13 mouse cellular contexts compared by ENCODE assay signal in genomic region chr14:124220979-124221378, GRCm38 (mm10).
DNase-seq lines count a peak whose midpoint lies in the region; ATAC-seq and TF ChIP-seq lines count a peak whose summit lies in the region.
"Had no signal": no experiment of that assay in that cellular context is flagged by ENCODE, and none has a peak within 500 bp of the region (broad histone marks: within the 10 kb centered on the region; RNA-seq: fewer than 3 reads in every experiment).

No protein-coding gene starts in this region.

- no peaks in the 10 kb centered on the region for H3K9me3 ChIP-seq in hindbrain, postnatal 0 days (ENCODE audit: low read length)
- H3K9me3 ChIP-seq in hindbrain, embryonic 12.5 days (replicated peaks) = no peaks in the 10 kb centered on the region
- no peaks in the 10 kb centered on the region for H3K9me3 ChIP-seq in midbrain, postnatal 0 days (ENCODE audit: low read length)
- no peaks in the 10 kb centered on the region for H3K9me3 ChIP-seq in midbrain, embryonic 16.5 days (replicated peaks; ENCODE audit: control insufficient read depth, low read length, poor library complexity, severe bottlenecking)
- H3K9me3 ChIP-seq in heart, embryonic 11.5 days (replicated peaks; ENCODE audit: control insufficient read depth, low read length) = no peaks in the 10 kb centered on the region
- H3K9me3 ChIP-seq: heart, embryonic 15.5 days; liver, embryonic 13.5 days; stomach, embryonic 15.5 days had no signal

- no peak overlapping the region for H3K9ac ChIP-seq in hindbrain, postnatal 0 days (replicated peaks; ENCODE audit: low read length)
- H3K9ac ChIP-seq in hindbrain, embryonic 12.5 days = no peak overlapping the region
- H3K9ac ChIP-seq in midbrain, postnatal 0 days (replicated peaks; ENCODE audit: low read length, poor library complexity, severe bottlenecking) = no peak overlapping the region
- no peak overlapping the region for H3K9ac ChIP-seq in midbrain, embryonic 16.5 days (ENCODE audit: low read depth, low read length)
- no peak overlapping the region for H3K9ac ChIP-seq in heart, embryonic 11.5 days (ENCODE audit: low read depth, low read length)
- H3K9ac ChIP-seq: heart, embryonic 15.5 days; liver, embryonic 13.5 days; stomach, embryonic 15.5 days had no signal

- TF ChIP-seq CTCF in hindbrain, postnatal 0 days (IDR thresholded peaks at IDR 0.05; ENCODE audit: low read depth) = peak; percentile 51
- peak; percentile 63 for TF ChIP-seq CTCF in midbrain, postnatal 0 days (IDR thresholded peaks at IDR 0.05)

- no peaks in the 10 kb centered on the region for H3K36me3 ChIP-seq in hindbrain, postnatal 0 days (ENCODE audit: insufficient read depth, low read length)
- no peaks in the 10 kb centered on the region for H3K36me3 ChIP-seq in hindbrain, embryonic 12.5 days
- no peaks in the 10 kb centered on the region for H3K36me3 ChIP-seq in midbrain, postnatal 0 days (ENCODE audit: insufficient read depth, low read length)
- no peaks in the 10 kb centered on the region for H3K36me3 ChIP-seq in midbrain, embryonic 16.5 days (ENCODE audit: control insufficient read depth, insufficient read depth, low read length)
- H3K36me3 ChIP-seq in heart, embryonic 11.5 days (ENCODE audit: control insufficient read depth, insufficient read depth, low read length) = no peaks in the 10 kb centered on the region
- H3K36me3 ChIP-seq: heart, embryonic 15.5 days; liver, embryonic 13.5 days; stomach, embryonic 15.5 days had no signal

- peak; percentile 48 for DNase-seq in hindbrain, postnatal 0 days (ENCODE audit: low spot score)
- peak; percentile 47 for DNase-seq in midbrain, postnatal 0 days (ENCODE audit: low spot score)
- peak; percentile 13 for DNase-seq in R1 (ENCODE audit: low read depth, low spot score)
- peak; percentile 44 to 46 for DNase-seq in right cerebral cortex, postnatal 10 days (ENCODE audit: low spot score in 2 of 2)
- DNase-seq in testis, postnatal 10 days (ENCODE audit: low spot score) = no peak
- DNase-seq: cerebellum, adult 9-10 months; liver, embryonic 13.5 days had no signal

- no peak overlapping the region for H3K4me3 ChIP-seq in hindbrain, postnatal 0 days (ENCODE audit: low read length)
- no peak overlapping the region for H3K4me3 ChIP-seq in hindbrain, embryonic 12.5 days
- no peak overlapping the region for H3K4me3 ChIP-seq in midbrain, postnatal 0 days (ENCODE audit: low read depth, low read length)
- no peak overlapping the region for H3K4me3 ChIP-seq in midbrain, embryonic 16.5 days (ENCODE audit: low read depth, low read length)
- no peak overlapping the region for H3K4me3 ChIP-seq in heart, embryonic 11.5 days (ENCODE audit: low read depth, low read length)
- H3K4me3 ChIP-seq: heart, embryonic 15.5 days; liver, embryonic 13.5 days; stomach, embryonic 15.5 days had no signal

- H3K4me1 ChIP-seq in hindbrain, postnatal 0 days (ENCODE audit: insufficient read depth, low read length) = no peaks in the 10 kb centered on the region
- H3K4me1 ChIP-seq in hindbrain, embryonic 12.5 days = no peaks in the 10 kb centered on the region
- H3K4me1 ChIP-seq in midbrain, postnatal 0 days (ENCODE audit: insufficient read depth, low read length) = no peaks in the 10 kb centered on the region
- no peaks in the 10 kb centered on the region for H3K4me1 ChIP-seq in midbrain, embryonic 16.5 days (ENCODE audit: control insufficient read depth, insufficient read depth, low read length)
- no peaks in the 10 kb centered on the region for H3K4me1 ChIP-seq in heart, embryonic 11.5 days (ENCODE audit: control insufficient read depth, insufficient read depth, low read length)
- H3K4me1 ChIP-seq: heart, embryonic 15.5 days; liver, embryonic 13.5 days; stomach, embryonic 15.5 days had no signal

- no peak overlapping the region for H3K27ac ChIP-seq in hindbrain, postnatal 0 days
- H3K27ac ChIP-seq in hindbrain, embryonic 12.5 days = no peak overlapping the region
- H3K27ac ChIP-seq in midbrain, postnatal 0 days (ENCODE audit: low read depth, low read length) = no peak overlapping the region
- H3K27ac ChIP-seq in midbrain, embryonic 16.5 days (ENCODE audit: low read length) = no peak overlapping the region
- no peak overlapping the region for H3K27ac ChIP-seq in heart, embryonic 11.5 days (ENCODE audit: low read depth, low read length)
- H3K27ac ChIP-seq: heart, embryonic 15.5 days; liver, embryonic 13.5 days; macrophage; stomach, embryonic 15.5 days had no signal

- WGBS in hindbrain, postnatal 0 days = 70% methylated on average over 2 of the region's 2 CpGs
- WGBS in hindbrain, embryonic 12.5 days = 74% methylated on average over 2 of the region's 2 CpGs
- WGBS in midbrain, postnatal 0 days = 63% methylated on average over 2 of the region's 2 CpGs
- WGBS in midbrain, embryonic 16.5 days = 80% methylated on average over 2 of the region's 2 CpGs
- WGBS in heart, embryonic 11.5 days (ENCODE audit: insufficient replicate concordance) = 56% methylated on average over 2 of the region's 2 CpGs

- H3K4me2 ChIP-seq in hindbrain, postnatal 0 days (ENCODE audit: low read depth, low read length) = no peak overlapping the region
- H3K4me2 ChIP-seq in hindbrain, embryonic 12.5 days (replicated peaks) = no peak overlapping the region
- no peak overlapping the region for H3K4me2 ChIP-seq in midbrain, postnatal 0 days (ENCODE audit: low read depth, low read length, poor library complexity, severe bottlenecking)
- H3K4me2 ChIP-seq in midbrain, embryonic 16.5 days (ENCODE audit: low read length) = no peak overlapping the region
- H3K4me2 ChIP-seq in heart, embryonic 11.5 days = no peak overlapping the region
- H3K4me2 ChIP-seq: heart, embryonic 15.5 days; liver, embryonic 13.5 days; stomach, embryonic 15.5 days had no signal

- ATAC-seq in hindbrain, postnatal 0 days = no peak
- no peak for ATAC-seq in hindbrain, embryonic 12.5 days (ENCODE audit: low FRiP score)
- ATAC-seq in midbrain, postnatal 0 days (ENCODE audit: low FRiP score) = no peak
- ATAC-seq in midbrain, embryonic 16.5 days = no peak
- ATAC-seq in heart, embryonic 11.5 days (replicated peaks; ENCODE audit: insufficient number of reproducible peaks, low FRiP score, low TSS enrichment) = no peak

- no peaks in the 10 kb centered on the region for H3K27me3 ChIP-seq in hindbrain, postnatal 0 days (ENCODE audit: insufficient read depth, low read length)
- H3K27me3 ChIP-seq in hindbrain, embryonic 12.5 days = no peaks in the 10 kb centered on the region
- H3K27me3 ChIP-seq in midbrain, postnatal 0 days (ENCODE audit: insufficient read depth, low read length) = no peaks in the 10 kb centered on the region
- no peaks in the 10 kb centered on the region for H3K27me3 ChIP-seq in midbrain, embryonic 16.5 days (ENCODE audit: control insufficient read depth, insufficient read depth, low read depth, low read length)
- no peaks in the 10 kb centered on the region for H3K27me3 ChIP-seq in heart, embryonic 11.5 days (ENCODE audit: control insufficient read depth, insufficient read depth, low read length)
- H3K27me3 ChIP-seq: heart, embryonic 15.5 days; liver, embryonic 13.5 days; stomach, embryonic 15.5 days had no signal
